Mouse (Mus musculus): ENCODE data around the gene Krba1. TPM values are rescaled to one million over a fixed set of nuclear protein-coding genes. Genes with fewer than 3 reads are reported as not detected.

Gene Krba1
- polyA plus RNA-seq (2017; shearing (Covaris generic)), result 33.9 TPM

DNA sequence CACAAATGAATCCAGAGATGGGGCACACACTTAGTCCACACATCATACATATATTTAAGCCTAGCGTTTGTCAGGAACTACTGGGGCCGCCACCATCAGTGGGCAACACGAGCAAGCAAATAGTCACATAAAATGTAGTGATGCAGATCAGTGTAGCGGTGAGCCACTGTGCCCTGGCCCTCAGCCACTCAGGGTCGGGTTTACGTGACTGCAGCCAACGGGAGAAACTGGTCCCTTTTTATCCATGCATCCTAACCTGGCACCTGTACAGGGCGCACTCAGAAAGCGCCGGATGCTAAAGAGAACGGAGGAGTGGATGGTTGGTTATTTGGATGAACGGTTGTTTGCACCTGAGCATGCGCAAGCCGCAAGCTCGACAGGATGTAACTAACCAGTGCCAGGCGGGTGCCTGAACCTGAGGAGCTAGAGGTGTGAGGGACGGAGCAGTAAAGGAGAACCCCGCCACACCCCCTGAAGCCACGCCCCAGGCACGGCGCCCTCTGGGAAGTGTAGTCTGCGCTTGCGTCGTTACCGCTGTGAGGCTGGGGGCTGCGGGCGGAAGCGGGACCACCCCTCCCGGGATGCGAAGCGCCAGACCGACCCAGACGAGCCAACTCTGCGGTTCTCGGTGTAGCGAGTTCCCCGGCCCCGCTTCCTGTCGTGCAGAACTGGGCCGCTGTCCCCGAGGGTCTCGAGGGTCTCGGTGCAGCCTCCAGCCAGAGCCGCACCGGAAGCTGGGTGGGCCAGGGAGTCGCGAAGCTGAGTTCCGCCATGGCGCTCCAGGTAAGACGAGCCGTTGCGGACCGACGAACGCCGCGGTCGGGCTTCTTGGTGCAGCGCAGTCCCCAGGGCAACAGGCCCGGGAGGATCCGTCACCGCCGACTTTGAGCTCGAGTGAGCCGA lies at the start of gene Krba1:
Krba1 (plus strand) TSS at position 482 of the 903 bp plus-strand sequence.

DNA sequence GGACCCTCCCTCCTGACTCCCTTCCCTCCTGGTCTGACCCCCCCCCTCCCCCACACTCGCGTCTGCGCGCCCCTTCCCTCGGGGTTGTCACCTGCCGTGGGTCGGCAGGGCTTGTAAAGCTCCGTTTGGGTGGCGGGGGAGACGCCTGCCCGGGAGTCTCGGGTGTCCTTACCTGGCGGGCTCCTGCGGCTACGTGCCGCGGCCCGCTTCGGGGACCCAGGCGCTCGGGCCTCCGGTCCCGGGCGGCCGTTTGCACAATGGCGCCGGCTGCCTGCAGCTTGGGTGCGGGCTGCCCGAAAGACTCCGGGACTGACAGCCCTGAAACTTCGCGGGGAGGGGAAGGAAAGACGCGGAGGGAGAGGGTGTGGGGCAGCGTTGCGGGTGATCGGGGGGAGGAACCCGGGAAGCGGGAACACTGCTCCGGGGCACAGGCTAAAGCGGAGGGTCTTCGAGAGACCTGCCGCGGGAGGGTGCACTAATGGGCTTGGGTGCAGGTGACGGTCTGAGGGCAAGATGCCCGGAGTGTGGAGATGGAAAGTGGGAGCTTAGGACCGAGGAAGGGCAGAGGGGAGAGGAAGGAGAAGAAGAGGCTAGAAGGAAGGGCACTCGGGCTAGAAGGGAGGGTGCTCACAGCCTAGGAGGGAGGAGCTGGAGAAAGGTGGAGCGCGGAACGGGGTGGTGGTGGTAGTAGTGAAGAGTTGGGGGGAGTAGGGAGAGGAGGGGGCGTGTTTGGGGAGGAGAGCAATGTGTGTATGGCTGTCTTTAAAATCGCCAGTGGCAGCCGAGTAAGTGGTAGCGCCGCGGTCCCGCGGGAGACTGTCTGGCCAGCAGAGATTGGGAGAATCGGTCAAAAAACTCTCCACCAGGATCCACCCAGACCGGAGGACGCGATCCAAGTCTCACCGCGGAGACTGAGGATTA lies 50.1 kb downstream of the Krba1 start, which contains the start of gene Zfp467:
Zfp467 (minus strand) TSS at position 645 of the 921 bp plus-strand sequence.

DNA sequence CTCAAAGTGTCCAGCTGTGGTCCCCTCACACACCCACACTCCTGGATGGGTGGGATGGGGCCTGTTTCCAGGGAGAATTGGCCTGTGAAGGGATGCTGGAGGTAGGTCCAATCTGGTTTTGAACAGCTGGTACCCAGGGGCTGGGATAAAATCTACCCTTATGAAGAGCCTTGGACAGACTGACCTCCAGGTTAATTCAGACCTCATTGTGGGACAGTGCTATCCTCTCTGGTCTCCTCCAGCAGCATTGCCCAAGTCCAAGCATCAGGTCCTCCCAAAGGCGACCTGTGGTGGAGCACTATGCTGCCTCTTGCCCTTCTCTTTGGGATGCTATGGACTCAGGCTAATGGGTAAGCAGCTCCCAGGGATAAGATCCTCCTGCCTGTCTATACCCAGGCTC lies 52.5 kb downstream of the Krba1 start, which contains the start of gene Sspo:
Sspo (plus strand) TSS at position 301 of the 400 bp plus-strand sequence.

Other genes with a start within 250 kb of the Krba1 start
- gene Zfp467, start 50.2 kb downstream of the Krba1 start, polyA plus RNA-seq (2017; shearing (Covaris generic)), result 17.5 TPM
- gene Sspo, start 52.6 kb downstream of the Krba1 start, polyA plus RNA-seq (2017; shearing (Covaris generic)), result 0.32 TPM
- 0.17 TPM for gene Atp6v0e2, start 142.0 kb downstream of the Krba1 start, polyA plus RNA-seq (2017; shearing (Covaris generic))
- gene Lrrc61, start 159.2 kb downstream of the Krba1 start, polyA plus RNA-seq (2017; shearing (Covaris generic)), result 58.0 TPM
- gene Rarres2, start 177.2 kb downstream of the Krba1 start, polyA plus RNA-seq (2017; shearing (Covaris generic)), result 0.70 TPM
- not detected for gene Gm45021, start 194.0 kb downstream of the Krba1 start, polyA plus RNA-seq (2017; shearing (Covaris generic))
- gene Repin1, start 198.3 kb downstream of the Krba1 start, polyA plus RNA-seq (2017; shearing (Covaris generic)), result 5.3 TPM
- 1.6 TPM for gene Gm44965, start 198.4 kb downstream of the Krba1 start, polyA plus RNA-seq (2017; shearing (Covaris generic))
- gene Zfp775, start 206.5 kb downstream of the Krba1 start, polyA plus RNA-seq (2017; shearing (Covaris generic)), result 3.4 TPM
- 3.6 TPM for gene AI854703, start 231.2 kb downstream of the Krba1 start, polyA plus RNA-seq (2017; shearing (Covaris generic))

Measured in activated CD4-positive, CD25-positive, alpha-beta regulatory T cell, adult 9 weeks (primary cell).